Mouse (Mus musculus) yolk sac, embryonic 10.5 days (tissue): ENCODE data around the gene Lrig2.

Experiments used
- DNase-seq: peaks from one replicate; pipeline ENCODE4 v3.0.0-alpha.2; 2017; ENCODE audit warnings: low spot score

Lrig2 gene

GRCm38 (mm10) chr3:104367912-104368311 is 143.8 kb downstream of the Lrig2 start:
- no peak for DNase-seq

DNA sequence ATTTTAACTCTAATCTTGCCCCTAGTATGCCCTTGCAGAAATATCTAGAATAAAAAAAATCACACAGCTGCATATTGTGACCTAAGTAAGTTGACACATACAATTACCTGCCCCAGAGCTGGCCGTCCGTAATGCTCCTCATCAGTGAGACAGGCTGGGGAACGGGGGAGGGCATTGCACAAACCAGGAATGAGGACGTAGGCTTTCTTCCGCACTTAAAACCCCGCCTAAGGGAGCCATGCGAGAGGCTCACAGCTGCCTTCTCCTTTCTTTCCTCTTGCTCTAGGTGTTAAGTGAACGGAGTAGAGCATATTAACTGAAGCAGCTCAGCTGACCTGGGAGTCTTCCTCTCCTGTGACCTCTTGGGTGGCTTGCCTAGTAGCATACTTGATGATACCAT is 149.9 kb downstream of the Lrig2 start:
- DNase-seq: no peak

DNA sequence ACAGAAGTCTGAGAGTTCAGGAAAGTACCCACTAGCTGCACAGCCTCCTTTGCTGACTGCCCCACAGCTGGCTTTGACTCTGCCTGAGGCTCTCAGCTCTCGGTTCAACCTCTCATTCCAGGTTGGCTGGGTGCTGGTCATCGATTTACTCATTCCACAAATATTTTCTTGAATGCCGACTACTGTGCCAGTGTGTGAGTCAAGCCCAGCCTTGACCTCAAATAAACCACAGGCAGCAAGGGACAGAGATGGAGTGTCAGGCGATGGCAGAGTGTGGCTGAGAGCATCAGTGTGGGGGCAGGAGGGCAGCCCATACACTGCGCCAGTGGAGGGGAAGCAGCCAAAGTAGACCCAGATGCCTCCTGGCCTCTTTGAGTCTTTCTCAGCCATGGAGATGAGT is 151.4 kb downstream of the Lrig2 start:
- DNase-seq: no peak

GRCm38 (mm10) chr3:104359225-104360135 is 152.2 kb downstream of the Lrig2 start:
- no peak for DNase-seq

DNA sequence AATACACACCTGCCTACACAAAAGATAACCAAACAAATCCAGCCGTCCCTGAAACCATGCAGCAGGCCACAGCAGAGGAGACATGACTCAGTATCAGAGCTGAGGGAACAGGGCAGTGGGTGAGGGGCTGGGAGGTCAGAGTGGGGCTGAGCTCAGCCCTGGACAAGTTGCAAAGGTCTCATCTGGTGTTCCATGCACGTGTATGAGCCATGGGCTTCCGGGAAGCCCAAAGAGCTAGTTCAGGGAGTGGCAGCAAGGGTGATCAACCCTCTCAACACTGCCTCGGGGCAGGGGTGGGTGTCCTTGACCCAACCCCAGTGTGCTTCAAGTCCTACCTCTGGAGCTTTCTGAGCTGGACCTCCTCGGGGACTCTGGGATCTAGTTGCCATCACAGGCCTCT is 153.0 kb downstream of the Lrig2 start:
- DNase-seq: no peak

GRCm38 (mm10) chr3:104356106-104356505 is 155.6 kb downstream of the Lrig2 start:
- no peak for DNase-seq

DNA sequence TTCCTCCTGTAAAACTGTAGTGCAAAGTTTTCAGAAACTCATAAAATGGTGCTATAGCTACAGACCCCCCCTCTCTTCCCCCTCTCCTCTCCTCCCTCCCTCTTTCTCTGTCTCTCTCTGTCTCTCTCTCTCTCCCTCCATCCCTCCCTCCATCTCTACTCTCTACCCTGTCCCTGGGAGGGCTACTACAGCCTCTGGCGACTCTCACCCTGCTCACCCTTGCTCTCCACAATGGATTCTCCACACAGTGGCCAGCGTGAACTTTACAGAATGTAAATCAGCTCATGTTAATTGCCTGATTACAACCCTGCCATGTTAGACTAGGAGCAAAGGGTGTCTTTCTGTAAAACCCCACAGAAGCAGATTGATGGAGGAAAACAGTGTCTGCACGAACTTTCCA is 157.8 kb downstream of the Lrig2 start:
- no peak for DNase-seq

GRCm38 (mm10) chr3:104352358-104353060 is 159.2 kb downstream of the Lrig2 start:
- no peak for DNase-seq

DNA sequence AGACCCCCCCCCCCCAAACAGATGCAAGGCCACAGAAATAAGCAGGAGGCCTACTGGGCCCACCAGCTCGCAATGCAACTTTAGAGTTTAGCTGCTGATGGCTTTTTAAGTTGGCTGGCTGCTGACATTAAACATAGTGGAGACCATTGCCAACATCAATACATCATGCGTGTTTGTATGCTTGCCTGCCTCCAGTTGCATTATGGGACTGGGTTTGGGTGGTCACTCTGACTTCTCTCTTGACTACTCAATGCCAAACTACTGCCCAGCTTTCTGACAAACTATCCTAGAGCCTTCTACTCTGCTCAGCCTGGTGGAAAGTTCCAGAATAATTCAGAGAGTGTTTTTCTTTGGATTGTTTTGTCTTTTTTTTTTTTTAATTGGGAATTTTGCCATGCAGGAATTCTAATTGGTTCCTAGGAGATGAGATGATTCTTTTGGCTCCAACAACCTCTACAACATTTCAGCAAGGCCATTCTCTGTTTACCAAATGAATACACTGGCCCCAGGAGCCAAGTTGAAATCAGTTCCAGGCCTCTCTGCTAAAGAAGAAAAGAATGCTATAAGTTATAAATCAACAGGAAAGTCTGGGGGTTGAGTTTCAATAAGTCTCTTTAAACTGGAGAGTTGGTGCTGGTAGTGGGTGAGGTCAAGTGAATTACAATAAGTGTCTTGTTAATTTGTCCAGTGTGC is 161.3 kb downstream of the Lrig2 start:
- DNase-seq: no peak

- DNase-seq: no peak
Observed at GRCm38 (mm10) chr3:104349847-104350228, 161.9 kb downstream of the Lrig2 start.

DNA sequence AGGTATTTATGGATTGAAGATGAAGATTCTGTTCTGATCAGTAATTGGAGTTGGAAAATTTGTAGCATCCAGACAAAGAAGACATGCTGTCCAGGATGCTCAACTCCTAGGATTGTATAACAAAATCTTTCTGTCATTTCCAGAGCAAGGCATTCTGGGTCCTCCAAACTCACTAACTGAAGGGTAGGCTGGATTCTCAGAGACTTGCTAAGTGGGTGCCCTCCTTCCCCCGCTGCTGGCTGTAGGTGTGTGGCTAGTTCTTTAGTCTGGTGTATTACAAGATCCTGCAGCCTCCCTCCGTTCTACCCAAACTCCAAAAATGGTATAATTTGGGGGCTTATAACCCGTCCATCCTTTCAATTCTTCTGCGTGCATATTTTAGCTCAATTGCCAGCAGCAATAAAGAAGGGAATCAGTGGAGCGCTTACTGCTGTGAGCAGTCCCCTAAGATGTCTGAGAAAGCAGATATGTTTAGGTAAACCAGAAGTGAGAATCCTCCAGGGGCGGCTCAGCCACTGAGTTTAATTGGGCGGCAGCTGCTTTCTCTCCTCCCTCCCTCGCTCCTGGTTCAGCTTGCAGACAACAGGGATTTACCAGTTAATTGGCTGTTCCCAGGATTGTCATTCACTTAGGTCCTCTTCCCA is 162.4 kb downstream of the Lrig2 start:
- DNase-seq: no peak
